Mouse (Mus musculus) embryonic facial prominence, embryonic 15.5 days (tissue): ENCODE data around the gene Lcmt1. TPM values are rescaled to one million over a fixed set of nuclear protein-coding genes. Genes with fewer than 3 reads are reported as not detected.

Experiments
- ATAC-seq: fragments of 200-750 bp; cut with Nextera tagmentation; 2 replicates; pipeline ENCODE4 v1.8.0; 2017; ENCODE audit warnings: low read depth, moderate TSS enrichment; ENCODE audit not compliant: insufficient number of reproducible peaks, low FRiP score, low TSS enrichment
- H3K27ac ChIP-seq: fragments of 300-500 bp; sonication (generic); replicated peaks from 2 replicates; pipeline ENCODE4 v1.5.1; 2015; ENCODE audit warnings: mild to moderate bottlenecking, inconsistent platforms
- H3K27me3 ChIP-seq: fragments of 300-500 bp; sonication (generic); 2 replicates; pipeline ENCODE4 v1.6.1; 2015; ENCODE audit warnings: inconsistent platforms
- H3K36me3 ChIP-seq: fragments of 300-500 bp; sonication (generic); 2 replicates; pipeline ENCODE4 v1.6.1; 2015; ENCODE audit warnings: mild to moderate bottlenecking, inconsistent platforms
- H3K4me1 ChIP-seq: fragments of 300-500 bp; sonication (generic); 2 replicates; pipeline ENCODE4 v1.6.1; 2015; ENCODE audit warnings: inconsistent platforms
- H3K4me2 ChIP-seq: fragments of 300-500 bp; sonication (generic); replicated peaks from 2 replicates; pipeline ENCODE4 v1.6.1; 2015; ENCODE audit warnings: mild to moderate bottlenecking, inconsistent platforms
- H3K4me3 ChIP-seq: fragments of 300-500 bp; sonication (generic); replicated peaks from 2 replicates; pipeline ENCODE4 v1.5.1; 2015; ENCODE audit warnings: mild to moderate bottlenecking, inconsistent platforms
- H3K9ac ChIP-seq: fragments of 300-500 bp; sonication (generic); 2 replicates; pipeline ENCODE4 v1.6.1; 2015; ENCODE audit warnings: inconsistent platforms
- H3K9me3 ChIP-seq: fragments of 300-500 bp; sonication (generic); replicated peaks from 2 replicates; pipeline ENCODE4 v1.6.1; 2016; ENCODE audit warnings: inconsistent platforms
- WGBS: fragments of 180-500 bp; shearing (Covaris S2); methylation state at CpG from one replicate; pipeline ENCODE4 v1.1.7; 2015; 5-methylcytosine and 5-hydroxymethylcytosine counted together
- polyA plus RNA-seq: library from polyadenylated mRNA; unstranded; fragments of >200 nt; fragmentation: Nextera tagmentation; extraction: Ambion mirVana; gene quantifications from 2 replicates; pipeline ENCODE4 v1.2.1, GENCODE M21; 2015

The Lcmt1 gene
- polyA plus RNA-seq, 1 experiment from 2014 or later = 41.0 TPM

- Histone ChIP-seq H3K27me3 (no peaks in the 10 kb centered on the region), H3K4me3 (no peak overlapping the region), H3K4me2 (no peak overlapping the region), H3K9ac (no peak overlapping the region), H3K4me1 (peaks cover 20% of the 10 kb centered on the region), H3K27ac (no peak overlapping the region), H3K9me3 (no peaks in the 10 kb centered on the region), H3K36me3 (no peaks in the 10 kb centered on the region)
- WGBS = 86% methylated on average over 5 of the region's 5 CpGs
- ATAC-seq = no peak
Observed at GRCm38 (mm10) chr7:123344079-123344780, 25.4 kb upstream of the Lcmt1 start.

DNA sequence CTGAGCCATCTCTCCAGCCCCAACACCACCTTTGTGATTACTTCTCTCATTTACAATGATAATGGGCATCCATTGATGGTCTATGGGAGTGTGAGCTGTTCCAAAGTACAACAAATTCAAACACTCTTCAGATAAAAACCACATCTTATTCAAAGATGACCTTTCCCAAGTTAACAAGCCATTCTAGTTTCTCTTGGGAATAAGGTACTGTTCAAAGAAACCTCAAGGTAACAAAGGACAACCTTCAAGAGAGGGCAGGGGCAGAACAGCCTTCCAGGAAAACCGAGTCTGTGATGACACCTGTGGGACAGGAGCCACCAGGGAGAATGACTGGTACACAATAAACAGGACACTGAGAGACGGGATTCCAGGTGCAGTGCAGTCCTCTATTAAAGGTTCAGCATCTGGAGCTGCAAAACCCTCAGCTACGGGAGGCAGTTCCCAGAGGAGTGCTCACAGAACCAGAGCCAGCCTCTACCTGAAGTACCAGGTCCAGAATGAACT lies 24.5 kb upstream of the Lcmt1 start:
- WGBS = 71% methylated on average over 3 of the region's 3 CpGs
- Histone ChIP-seq H3K27me3 (no peaks in the 10 kb centered on the region), H3K27ac (no peak overlapping the region), H3K9ac (no peak overlapping the region), H3K36me3 (no peaks in the 10 kb centered on the region), H3K4me1 (peaks cover 20% of the 10 kb centered on the region), H3K9me3 (no peaks in the 10 kb centered on the region), H3K4me2 (no peak overlapping the region), H3K4me3 (no peak overlapping the region)
- ATAC-seq = no peak

GRCm38 (mm10) chr7:123346631-123347290 lies 22.8 kb upstream of the Lcmt1 start:
- no peaks in the 10 kb centered on the region for H3K36me3 ChIP-seq
- H3K4me3 ChIP-seq = no peak overlapping the region
- WGBS = 81% methylated on average over 7 of the region's 7 CpGs
- H3K9me3 ChIP-seq = no peaks in the 10 kb centered on the region
- no peaks in the 10 kb centered on the region for H3K27me3 ChIP-seq
- peaks cover 5% of the 10 kb centered on the region for H3K4me1 ChIP-seq
- no peak overlapping the region for H3K27ac ChIP-seq
- no peak for ATAC-seq
- H3K4me2 ChIP-seq = no peak overlapping the region
- no peak overlapping the region for H3K9ac ChIP-seq

- Histone ChIP-seq H3K27me3 (no peaks in the 10 kb centered on the region), H3K9ac (no peak overlapping the region), H3K4me2 (no peak overlapping the region), H3K27ac (no peak overlapping the region), H3K4me3 (no peak overlapping the region), H3K9me3 (no peaks in the 10 kb centered on the region), H3K4me1 (no peaks in the 10 kb centered on the region), H3K36me3 (no peaks in the 10 kb centered on the region)
- WGBS = 77% methylated on average over 11 of the region's 11 CpGs
- no peak for ATAC-seq
Observed at GRCm38 (mm10) chr7:123349813-123350212, 19.8 kb upstream of the Lcmt1 start.

GRCm38 (mm10) chr7:123350243-123350642 lies 19.3 kb upstream of the Lcmt1 start:
- no peaks in the 10 kb centered on the region for H3K36me3 ChIP-seq
- WGBS = 58% methylated on average over 2 of the region's 2 CpGs
- no peak overlapping the region for H3K9ac ChIP-seq
- no peak overlapping the region for H3K4me3 ChIP-seq
- H3K27ac ChIP-seq = no peak overlapping the region
- no peak overlapping the region for H3K4me2 ChIP-seq
- H3K4me1 ChIP-seq = no peaks in the 10 kb centered on the region
- ATAC-seq = no peak
- H3K27me3 ChIP-seq = no peaks in the 10 kb centered on the region
- no peaks in the 10 kb centered on the region for H3K9me3 ChIP-seq

DNA sequence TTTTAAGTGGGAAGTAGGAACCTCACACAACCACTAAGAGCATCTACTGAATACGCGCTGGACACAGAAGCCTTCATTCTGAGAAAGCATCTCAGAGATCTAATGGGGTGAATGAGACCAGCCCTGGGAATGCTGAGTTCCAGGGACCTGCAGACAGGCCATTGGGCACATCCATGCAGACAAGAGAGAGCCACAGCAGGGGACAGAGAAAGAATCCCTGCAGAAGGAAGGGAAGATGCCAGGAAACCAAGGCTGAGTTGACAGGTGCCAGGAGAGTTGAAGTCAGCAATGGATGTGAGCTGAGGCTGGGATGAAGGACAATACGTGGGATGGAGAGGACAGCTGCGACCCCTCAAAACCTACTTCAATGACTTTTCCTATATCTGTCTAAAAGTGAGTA lies 16.5 kb upstream of the Lcmt1 start:
- H3K4me3 ChIP-seq = no peak overlapping the region
- WGBS = 96% methylated on average over 4 of the region's 4 CpGs
- H3K4me2 ChIP-seq = no peak overlapping the region
- H3K27me3 ChIP-seq = no peaks in the 10 kb centered on the region
- no peak for ATAC-seq
- H3K9ac ChIP-seq = no peak overlapping the region
- H3K27ac ChIP-seq = no peak overlapping the region
- H3K36me3 ChIP-seq = no peaks in the 10 kb centered on the region
- no peaks in the 10 kb centered on the region for H3K4me1 ChIP-seq
- no peaks in the 10 kb centered on the region for H3K9me3 ChIP-seq

- H3K9ac ChIP-seq = no peak overlapping the region
- H3K4me1 ChIP-seq = no peaks in the 10 kb centered on the region
- H3K27ac ChIP-seq = no peak overlapping the region
- no peak overlapping the region for H3K4me2 ChIP-seq
- no peak overlapping the region for H3K4me3 ChIP-seq
- no peaks in the 10 kb centered on the region for H3K27me3 ChIP-seq
- H3K9me3 ChIP-seq = no peaks in the 10 kb centered on the region
- 82% methylated on average over 5 of the region's 5 CpGs for WGBS
- no peak for ATAC-seq
- H3K36me3 ChIP-seq = no peaks in the 10 kb centered on the region
Observed at GRCm38 (mm10) chr7:123353879-123354278, 15.7 kb upstream of the Lcmt1 start.

DNA sequence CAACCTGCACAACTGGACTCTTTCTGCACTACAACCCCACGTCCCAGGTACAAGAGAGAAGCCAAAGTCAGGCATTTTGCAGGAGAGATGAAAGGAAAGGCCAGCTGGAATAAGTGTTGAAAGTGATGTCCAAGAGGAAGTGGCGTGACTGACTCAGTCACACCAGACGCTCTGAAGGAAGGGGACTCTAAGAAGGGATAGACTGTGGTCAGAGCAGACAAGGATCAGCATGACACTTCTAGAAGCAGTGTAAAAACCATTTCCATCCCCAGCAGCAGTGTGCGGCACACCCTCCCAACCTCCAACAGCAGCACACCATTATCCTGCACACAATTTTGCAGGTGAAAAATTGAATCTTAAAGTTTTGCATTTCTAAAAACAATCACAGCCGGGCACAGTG lies 15.2 kb upstream of the Lcmt1 start:
- Histone ChIP-seq H3K36me3 (no peaks in the 10 kb centered on the region), H3K9me3 (no peaks in the 10 kb centered on the region), H3K9ac (no peak overlapping the region), H3K27ac (no peak overlapping the region), H3K4me3 (no peak overlapping the region), H3K4me2 (no peak overlapping the region), H3K27me3 (no peaks in the 10 kb centered on the region), H3K4me1 (no peaks in the 10 kb centered on the region)
- WGBS = 79% methylated on average over 5 of the region's 5 CpGs
- ATAC-seq = no peak

- H3K9me3 ChIP-seq = no peaks in the 10 kb centered on the region
- H3K27ac ChIP-seq = no peak overlapping the region
- no peak overlapping the region for H3K9ac ChIP-seq
- H3K4me2 ChIP-seq = no peak overlapping the region
- H3K4me1 ChIP-seq = no peaks in the 10 kb centered on the region
- H3K27me3 ChIP-seq = no peaks in the 10 kb centered on the region
- no peaks in the 10 kb centered on the region for H3K36me3 ChIP-seq
- H3K4me3 ChIP-seq = no peak overlapping the region
- no peak for ATAC-seq
- WGBS = 76% methylated on average over 2 of the region's 2 CpGs
Observed at GRCm38 (mm10) chr7:123354851-123355250, 14.7 kb upstream of the Lcmt1 start.

GRCm38 (mm10) chr7:123356158-123356557 lies 13.4 kb upstream of the Lcmt1 start:
- no peaks in the 10 kb centered on the region for H3K9me3 ChIP-seq
- H3K4me1 ChIP-seq = no peaks in the 10 kb centered on the region
- H3K36me3 ChIP-seq = no peaks in the 10 kb centered on the region
- H3K4me2 ChIP-seq = no peak overlapping the region
- H3K9ac ChIP-seq = no peak overlapping the region
- no peak overlapping the region for H3K4me3 ChIP-seq
- H3K27ac ChIP-seq = no peak overlapping the region
- no peak for ATAC-seq
- WGBS = 88% methylated on average over 3 of the region's 3 CpGs
- H3K27me3 ChIP-seq = no peaks in the 10 kb centered on the region

GRCm38 (mm10) chr7:123359101-123359500 lies 10.5 kb upstream of the Lcmt1 start:
- no peak overlapping the region for H3K9ac ChIP-seq
- no peak overlapping the region for H3K4me3 ChIP-seq
- no peaks in the 10 kb centered on the region for H3K27me3 ChIP-seq
- no peak overlapping the region for H3K4me2 ChIP-seq
- no peaks in the 10 kb centered on the region for H3K9me3 ChIP-seq
- no peaks in the 10 kb centered on the region for H3K4me1 ChIP-seq
- no peak overlapping the region for H3K27ac ChIP-seq
- no peaks in the 10 kb centered on the region for H3K36me3 ChIP-seq
- no peak for ATAC-seq
- 91% methylated on average over 7 of the region's 7 CpGs for WGBS

- ATAC-seq = no peak
- no peak overlapping the region for H3K9ac ChIP-seq
- H3K36me3 ChIP-seq = no peaks in the 10 kb centered on the region
- no peak overlapping the region for H3K4me3 ChIP-seq
- WGBS = 81% methylated on average over 5 of the region's 5 CpGs
- H3K4me1 ChIP-seq = no peaks in the 10 kb centered on the region
- no peaks in the 10 kb centered on the region for H3K9me3 ChIP-seq
- H3K27me3 ChIP-seq = no peaks in the 10 kb centered on the region
- H3K27ac ChIP-seq = no peak overlapping the region
- H3K4me2 ChIP-seq = no peak overlapping the region
Observed at GRCm38 (mm10) chr7:123360185-123360584, 9.4 kb upstream of the Lcmt1 start.
